Mouse (Mus musculus) cerebellum, adult 8-10 months (tissue): ENCODE measurements around the gene Zdhhc1.

Source experiments
- DNase-seq: peaks from one replicate; pipeline ENCODE4 v3.0.0; 2022

Zdhhc1 gene

DNA sequence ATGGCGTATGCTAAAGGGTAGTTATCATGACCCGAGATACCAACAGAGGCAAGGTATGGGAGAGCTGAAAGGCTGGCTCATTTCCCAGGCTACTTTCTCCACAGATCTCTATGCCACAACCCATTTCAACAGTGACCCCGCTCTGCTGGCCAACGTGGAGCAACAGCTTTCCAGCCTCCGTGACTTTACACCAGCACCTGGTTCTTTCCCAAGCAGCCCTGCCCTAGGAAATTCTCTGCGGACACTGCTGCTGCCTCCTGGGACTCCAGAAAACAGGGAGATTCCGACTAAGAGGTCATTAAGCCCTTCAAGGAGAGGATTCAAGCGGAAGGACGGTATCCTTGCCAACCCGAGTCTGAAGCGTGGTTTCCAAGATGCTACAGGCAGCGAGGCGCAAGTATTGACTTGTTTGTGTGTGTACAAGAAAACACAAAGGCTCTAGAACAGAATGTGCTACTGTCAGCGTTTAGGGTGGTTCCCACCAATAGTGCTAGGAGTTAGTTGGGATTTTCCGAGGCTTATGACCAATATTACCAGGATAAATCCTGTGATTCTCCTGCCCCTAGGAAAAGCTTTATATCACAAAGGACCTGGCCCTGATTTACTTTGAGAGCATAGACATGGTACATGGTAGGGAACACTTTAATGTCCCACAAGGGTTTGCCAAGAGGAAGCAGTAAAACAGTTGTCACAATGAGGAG lies 44.6 kb downstream of the Zdhhc1 start:
- no peak for DNase-seq

- DNase-seq, result no peak
Observed at GRCm38 (mm10) chr8:105450977-105451376, 45.7 kb downstream of the Zdhhc1 start.

DNA sequence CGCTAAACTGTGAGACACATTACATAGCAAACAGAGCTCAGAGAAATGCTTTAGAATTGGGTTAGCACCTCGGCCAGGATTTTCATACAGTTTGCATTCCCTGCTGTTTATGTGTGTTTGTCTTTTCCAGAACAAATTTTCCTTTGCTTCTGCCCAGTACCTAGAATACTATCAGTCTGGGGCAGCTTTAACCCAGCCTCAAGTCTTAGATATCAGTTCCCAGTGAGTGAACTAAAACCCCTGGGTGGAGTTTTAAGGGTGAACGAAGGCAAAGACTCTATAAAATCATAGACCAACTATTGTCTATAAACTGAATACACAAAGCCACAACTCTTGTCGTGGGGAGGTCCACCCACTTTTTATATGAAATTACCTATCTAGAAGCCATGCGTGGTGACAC lies 48.1 kb downstream of the Zdhhc1 start:
- no peak for DNase-seq

DNA sequence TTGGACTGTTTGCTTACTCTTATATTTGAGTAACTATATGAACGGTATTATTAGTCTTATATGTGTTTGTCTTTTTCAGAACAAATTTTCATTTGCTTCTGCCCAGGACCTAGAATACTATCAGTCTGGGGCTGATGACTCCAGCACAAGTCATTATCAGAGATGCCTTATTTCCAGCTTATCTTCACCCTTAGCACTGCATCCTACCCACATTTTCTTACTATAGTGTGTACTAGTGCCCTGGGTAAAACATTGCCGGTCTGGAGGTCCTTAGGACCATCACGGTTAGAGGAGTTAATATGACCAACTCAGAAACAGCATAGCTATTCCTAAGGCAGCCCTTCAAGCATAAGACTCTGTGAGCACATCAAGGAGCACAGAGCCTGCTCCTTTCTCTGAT lies 48.5 kb downstream of the Zdhhc1 start:
- no peak for DNase-seq

DNA sequence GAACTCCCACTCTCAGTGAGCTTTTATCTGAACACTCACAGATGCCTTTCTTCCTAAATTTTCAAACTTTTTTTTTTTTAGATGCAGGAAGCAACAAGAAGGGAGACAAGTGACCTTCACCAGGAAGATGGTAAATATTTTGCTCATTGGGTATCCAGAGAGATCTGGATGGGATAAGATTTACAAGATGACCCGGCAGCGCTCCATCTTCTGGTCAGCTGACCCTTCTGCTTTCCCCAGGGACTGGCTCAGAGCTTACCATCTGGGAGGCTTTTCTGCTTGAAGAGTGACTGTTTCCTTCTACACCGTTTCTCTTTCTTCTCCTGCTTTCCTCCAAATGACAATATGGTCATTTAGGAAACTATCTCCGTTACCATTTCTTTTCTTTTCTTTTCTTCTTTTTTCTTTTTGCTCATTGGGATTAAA lies 50.6 kb downstream of the Zdhhc1 start:
- DNase-seq, result no peak

DNA sequence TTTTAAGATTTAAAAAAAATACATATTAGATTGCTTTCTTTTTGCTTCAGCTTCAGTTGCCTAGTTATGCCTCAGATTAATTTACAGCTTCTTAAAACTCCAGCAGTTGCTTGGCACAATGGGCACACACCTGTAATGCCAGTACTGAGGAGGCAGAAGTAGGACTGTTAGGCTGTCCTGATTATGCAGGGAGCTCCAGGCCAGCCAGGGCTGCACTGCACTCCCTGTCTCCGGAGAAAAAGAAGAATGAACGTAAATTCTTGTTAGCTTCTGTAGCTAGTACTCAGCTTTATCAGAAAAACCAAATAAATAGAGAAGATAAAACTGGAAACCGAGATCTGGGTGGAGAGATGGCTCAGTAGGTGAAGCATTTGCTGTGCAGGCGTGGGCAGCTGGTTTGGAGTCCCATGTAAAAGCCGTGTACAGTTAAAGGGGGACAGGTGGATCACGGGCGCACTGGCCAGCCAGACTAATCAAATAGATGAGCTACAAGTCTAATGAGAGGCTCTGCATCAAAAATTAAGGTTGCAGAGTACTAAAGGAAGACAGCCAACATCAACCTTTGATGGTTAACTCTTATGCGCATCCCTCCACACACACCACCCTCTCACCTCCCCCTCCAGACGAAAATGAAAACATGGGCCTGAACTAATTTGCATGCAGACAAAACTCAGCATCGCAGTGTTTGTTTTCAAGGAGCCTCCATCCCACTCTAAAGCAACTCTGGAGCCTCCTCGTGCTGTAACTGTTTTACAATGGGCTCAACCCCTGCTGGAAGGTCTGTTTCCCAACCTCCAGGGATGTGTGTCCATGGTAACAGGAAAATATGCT lies 51.2 kb downstream of the Zdhhc1 start:
- DNase-seq, result no peak

GRCm38 (mm10) chr8:105442661-105443060 lies 54.0 kb downstream of the Zdhhc1 start:
- DNase-seq, result no peak

GRCm38 (mm10) chr8:105441433-105441832 lies 55.3 kb downstream of the Zdhhc1 start:
- DNase-seq, result no peak

DNA sequence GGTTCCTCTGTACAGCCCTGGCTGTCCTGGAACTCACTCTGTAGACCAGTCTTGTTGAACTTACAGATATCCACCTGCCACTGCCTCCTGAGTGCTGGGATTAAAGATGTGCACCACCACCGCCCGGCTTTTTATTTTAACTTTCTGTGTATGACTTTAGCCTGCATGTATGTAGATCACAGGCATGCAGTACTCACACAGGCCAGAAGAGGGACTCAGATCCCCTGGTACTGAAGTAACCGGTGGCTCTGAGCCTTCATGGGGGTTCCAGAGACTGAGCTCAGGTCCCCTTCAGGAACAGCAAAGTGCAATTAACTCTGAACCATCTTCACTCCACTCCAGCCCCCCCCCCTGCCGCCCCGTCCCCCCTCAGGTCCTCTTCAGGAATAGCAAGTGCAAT lies 57.8 kb downstream of the Zdhhc1 start:
- no peak for DNase-seq

DNA sequence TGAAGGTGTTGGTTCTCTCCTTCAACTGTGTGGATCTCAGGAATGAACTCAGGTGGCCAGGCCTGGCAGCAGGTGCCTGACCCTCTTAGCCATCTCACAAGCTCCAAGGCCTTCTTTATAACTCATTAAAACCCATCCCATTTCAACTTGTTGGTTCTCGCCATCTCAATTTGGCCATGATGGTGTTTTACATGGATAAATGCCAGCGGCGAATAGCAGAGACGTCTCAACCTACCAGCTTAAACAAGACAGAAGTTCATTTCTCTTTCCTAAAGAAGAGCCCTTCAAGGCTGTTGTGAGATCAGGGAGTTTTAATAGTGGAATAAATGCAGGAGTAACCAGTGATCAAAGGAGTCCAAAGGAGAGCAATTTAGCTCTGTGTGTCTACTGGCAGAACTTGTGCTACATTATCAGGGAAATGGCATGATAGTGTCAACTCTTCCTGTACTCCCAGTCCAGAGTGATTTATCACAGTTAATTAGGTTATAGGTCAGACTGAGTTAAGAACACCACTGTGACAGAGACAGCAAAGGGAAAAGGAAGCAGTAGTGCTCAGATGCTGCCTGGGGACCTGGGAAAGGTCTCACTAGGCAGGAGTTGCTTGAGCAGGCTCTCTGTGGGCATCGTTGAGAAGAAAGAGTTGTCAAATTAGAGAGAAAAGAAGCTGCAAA lies 59.5 kb downstream of the Zdhhc1 start:
- DNase-seq, result no peak

GRCm38 (mm10) chr8:105436218-105436617 lies 60.5 kb downstream of the Zdhhc1 start:
- DNase-seq, result no peak

DNA sequence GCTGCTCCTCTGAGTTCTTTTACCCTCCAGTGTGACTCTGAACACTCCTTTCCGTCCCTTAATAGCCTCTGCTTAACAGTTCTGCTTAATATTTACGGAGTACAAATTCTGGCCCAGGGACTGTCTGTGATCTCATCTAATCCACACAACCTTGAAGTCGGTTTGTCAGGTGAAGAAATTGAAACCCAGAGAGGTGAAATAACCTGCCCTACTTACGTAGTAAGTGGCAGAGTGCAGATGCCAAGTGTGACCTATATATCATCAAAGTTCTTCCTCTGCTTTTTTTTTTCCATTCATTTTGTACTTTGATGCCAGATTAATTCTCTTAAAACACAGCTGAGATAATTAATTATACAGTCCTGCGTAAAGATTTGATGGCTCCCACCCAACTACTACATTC lies 62.6 kb downstream of the Zdhhc1 start:
- DNase-seq, result no peak

- DNase-seq, result no peak
Observed at GRCm38 (mm10) chr8:105433511-105433910, 63.2 kb downstream of the Zdhhc1 start.

DNA sequence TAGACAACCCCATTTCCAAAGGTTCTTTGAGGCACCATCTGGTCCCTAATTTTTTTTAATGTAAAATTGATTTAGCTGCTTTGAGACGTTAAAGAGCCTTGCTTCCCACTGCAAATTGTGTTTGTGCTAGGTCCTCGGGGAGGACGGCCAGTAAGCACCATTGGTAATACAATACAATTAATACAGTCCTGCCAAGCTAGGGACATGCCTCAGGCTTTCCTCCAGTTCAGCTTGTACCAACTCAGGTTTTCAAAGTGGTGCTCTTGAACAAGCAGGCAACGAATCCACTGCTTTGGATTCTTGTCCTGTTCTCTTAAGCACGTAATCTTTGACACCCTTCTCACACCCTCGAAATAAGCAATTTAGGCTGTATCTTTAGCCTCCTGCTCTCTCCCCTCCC lies 63.7 kb downstream of the Zdhhc1 start:
- no peak for DNase-seq

DNA sequence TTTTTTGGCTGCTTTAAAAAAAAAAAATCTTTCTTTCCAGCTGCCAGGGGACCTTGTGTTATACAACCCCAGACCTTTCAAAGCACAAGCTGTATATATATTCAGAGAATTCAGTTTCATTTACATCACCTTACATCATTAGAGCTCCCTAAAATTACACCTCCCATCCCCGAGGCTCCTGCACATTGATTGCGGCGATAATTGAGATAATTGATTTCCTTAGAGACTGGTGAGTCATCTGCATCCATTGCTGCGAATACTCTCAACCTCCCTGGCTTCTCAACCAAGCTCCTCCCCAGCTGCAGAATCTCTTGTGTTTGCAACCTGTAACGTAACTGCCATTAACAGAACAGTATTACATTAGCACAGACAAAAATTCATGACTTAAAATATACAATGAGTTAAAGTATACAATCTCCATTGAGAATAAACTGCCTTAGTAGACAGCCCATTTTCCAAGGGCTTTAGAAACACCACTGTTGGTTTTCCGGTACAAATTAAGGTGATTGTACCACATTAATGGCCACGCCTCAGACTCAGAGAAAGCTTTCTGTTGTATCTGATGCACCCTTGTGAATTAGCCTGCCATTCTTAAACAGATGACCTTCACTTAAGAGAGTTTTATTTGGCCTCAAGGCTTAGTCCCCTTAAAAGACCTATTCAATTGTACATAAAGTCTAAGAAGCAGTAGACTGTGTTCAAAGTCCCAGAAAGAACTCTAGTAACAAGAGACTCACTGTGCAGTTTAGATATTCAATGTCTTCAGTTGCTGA lies 64.8 kb downstream of the Zdhhc1 start:
- DNase-seq, result no peak

DNA sequence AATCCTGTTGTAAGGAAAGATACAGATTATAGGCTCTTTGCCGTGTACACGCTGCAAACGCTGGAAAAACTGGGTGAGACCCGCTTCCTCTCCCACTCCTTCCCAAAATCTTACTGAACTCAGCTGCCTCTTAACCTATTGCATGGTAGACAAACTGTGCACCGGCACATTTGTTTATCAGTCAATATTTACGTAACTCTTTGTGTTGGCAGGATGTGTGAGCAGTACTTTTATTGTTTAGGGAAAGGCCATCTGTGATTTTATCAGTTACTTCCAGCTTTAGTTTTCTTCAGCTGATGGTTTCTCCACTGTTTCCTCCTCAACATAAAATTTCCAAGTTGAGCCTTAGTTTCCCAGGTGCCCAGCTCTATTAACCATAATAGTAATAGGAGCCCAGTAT lies 69.8 kb downstream of the Zdhhc1 start:
- no peak for DNase-seq
